Mouse (Mus musculus) ovary, adult 18-20 months (tissue): Measurements from ENCODE around the gene Cr1l.
A peak's percentile ranks its signal among the peaks of the same experiment; 100 is the strongest.

Experiments
- DNase-seq: peaks from one replicate; pipeline ENCODE4 v3.0.0; 2022; ENCODE audit warnings: low spot score, mixed read lengths

The Cr1l gene

GRCm38 (mm10) chr1:195130953-195131674, at the start of gene Cr1l:
Cr1l (minus strand) TSS chr1:195131586.
- peak; percentile 86 for DNase-seq

- peak; percentile 36 for DNase-seq
Observed at GRCm38 (mm10) chr1:195175980-195176931, 44.9 kb upstream of the Cr1l start, which contains the start of gene Cr2. Cr2 (minus strand) TSS chr1:195176716.

- no peak for DNase-seq
Observed at GRCm38 (mm10) chr1:195164996-195165755, 33.8 kb upstream of the Cr1l start.

GRCm38 (mm10) chr1:195132070-195132469, 684 bp upstream of the Cr1l start:
- DNase-seq = no peak

- no peak for DNase-seq
Observed at GRCm38 (mm10) chr1:195131675-195132015, 259 bp upstream of the Cr1l start.

- DNase-seq = no peak
Observed at GRCm38 (mm10) chr1:195130479-195130878, 907 bp downstream of the Cr1l start.

GRCm38 (mm10) chr1:195129867-195130266, 1.5 kb downstream of the Cr1l start:
- no peak for DNase-seq

- DNase-seq = no peak
Observed at GRCm38 (mm10) chr1:195114414-195114813, 17.0 kb downstream of the Cr1l start.

GRCm38 (mm10) chr1:195113621-195114020, 17.8 kb downstream of the Cr1l start:
- no peak for DNase-seq

GRCm38 (mm10) chr1:195100693-195101092, 30.7 kb downstream of the Cr1l start:
- DNase-seq = no peak

GRCm38 (mm10) chr1:195098004-195098403, 33.4 kb downstream of the Cr1l start:
- no peak for DNase-seq

GRCm38 (mm10) chr1:195092220-195092720, 39.1 kb downstream of the Cr1l start, which contains the start of gene Cd46:
Cd46 (minus strand) TSS chr1:195092249.
- DNase-seq = peak; percentile 65

- no peak for DNase-seq
Observed at GRCm38 (mm10) chr1:195091699-195092219, 39.6 kb downstream of the Cr1l start.

GRCm38 (mm10) chr1:195082142-195082541, 49.2 kb downstream of the Cr1l start:
- DNase-seq = no peak
